Mouse (Mus musculus) limb, embryonic 11.5 days (tissue): ENCODE results near the gene Inhbc. TPM values are rescaled to one million over a fixed set of nuclear protein-coding genes. Genes with fewer than 3 reads are reported as not detected.

Experiments used
- ATAC-seq: fragments of 200-750 bp; cut with Nextera tagmentation; 2 replicates; pipeline ENCODE4 v1.8.0; 2017; ENCODE audit warnings: low read depth; ENCODE audit not compliant: insufficient number of reproducible peaks, low FRiP score, low TSS enrichment
- DNase-seq: peaks from one replicate; pipeline ENCODE4 v3.0.0-alpha.2; 2015; ENCODE audit warnings: low spot score
- H3K27ac ChIP-seq: fragments of 300-500 bp; sonication (generic); replicated peaks from 2 replicates; pipeline ENCODE4 v1.5.1; 2014; ENCODE audit warnings: low read depth, mild to moderate bottlenecking, low read length
- H3K27me3 ChIP-seq: fragments of 300-500 bp; sonication (generic); 2 replicates; pipeline ENCODE4 v1.6.1; 2014; ENCODE audit warnings: mild to moderate bottlenecking, low read length, mixed read lengths; ENCODE audit not compliant: control insufficient read depth, insufficient read depth
- H3K36me3 ChIP-seq: fragments of 300-500 bp; sonication (generic); 2 replicates; pipeline ENCODE4 v1.6.1; 2014; ENCODE audit warnings: mild to moderate bottlenecking, low read length, moderate library complexity, mixed read lengths; ENCODE audit not compliant: control insufficient read depth, insufficient read depth
- H3K4me1 ChIP-seq: fragments of 300-500 bp; sonication (generic); 2 replicates; pipeline ENCODE4 v1.6.1; 2014; ENCODE audit warnings: low read length, mixed read lengths; ENCODE audit not compliant: control insufficient read depth, insufficient read depth
- H3K4me2 ChIP-seq: fragments of 300-500 bp; sonication (generic); 2 replicates; pipeline ENCODE4 v1.6.1; 2014; ENCODE audit warnings: low read depth, mild to moderate bottlenecking, moderate library complexity; ENCODE audit not compliant: severe bottlenecking
- H3K4me3 ChIP-seq: fragments of 300-500 bp; sonication (generic); 2 replicates; pipeline ENCODE4 v1.5.1; 2014; ENCODE audit warnings: low read depth, low read length
- H3K9ac ChIP-seq: fragments of 300-500 bp; sonication (generic); 2 replicates; pipeline ENCODE4 v1.6.1; 2014; ENCODE audit warnings: mild to moderate bottlenecking, low read length
- H3K9me3 ChIP-seq: fragments of 300-500 bp; sonication (generic); 2 replicates; pipeline ENCODE4 v1.6.1; 2016; ENCODE audit warnings: low read length; ENCODE audit not compliant: control insufficient read depth
- WGBS: fragments of 180-500 bp; shearing (Covaris S2); extraction: QIAGEN DNeasy Blood & Tissue Kit; methylation state at CpG from one replicate; pipeline ENCODE4 v1.1.7; 2014; 5-methylcytosine and 5-hydroxymethylcytosine counted together
- polyA plus RNA-seq: library from polyadenylated mRNA; unstranded; fragments of >200 nt; fragmentation: Nextera tagmentation; extraction: Ambion mirVana; gene quantifications from 2 replicates; pipeline ENCODE4 v1.2.1, GENCODE M21; 2014

The Inhbc gene
- polyA plus RNA-seq, 1 experiment from 2014 or later, result 0.15 TPM

GRCm38 (mm10) chr10:127330212-127330611 lies 40.0 kb downstream of the Inhbc start:
- no peak overlapping the region for H3K4me2 ChIP-seq
- peaks cover 13% of the 10 kb centered on the region; the same call in 1 of the 2 replicates for H3K4me1 ChIP-seq
- no peak overlapping the region for H3K4me3 ChIP-seq
- no peak for ATAC-seq
- 82% methylated on average over 7 of the region's 7 CpGs for WGBS
- H3K9ac ChIP-seq, result no peak overlapping the region
- DNase-seq, result no peak
- H3K27ac ChIP-seq, result no peak overlapping the region
- peaks cover 11% of the 10 kb centered on the region for H3K27me3 ChIP-seq
- peaks cover 3% of the 10 kb centered on the region; the same call in 1 of the 2 replicates for H3K36me3 ChIP-seq
- H3K9me3 ChIP-seq, result no peaks in the 10 kb centered on the region

- WGBS, result 54% methylated on average over 18 of the region's 18 CpGs
- Histone ChIP-seq H3K4me2 (no peak overlapping the region), H3K4me3 (no peak overlapping the region), H3K36me3 (peaks cover 3% of the 10 kb centered on the region; the same call in 1 of the 2 replicates), H3K27ac (no peak overlapping the region), H3K9ac (no peak overlapping the region), H3K4me1 (peaks cover 13% of the 10 kb centered on the region; the same call in 1 of the 2 replicates), H3K9me3 (no peaks in the 10 kb centered on the region), H3K27me3 (peaks cover 11% of the 10 kb centered on the region)
- DNase-seq, result no peak
- no peak for ATAC-seq
Measured at GRCm38 (mm10) chr10:127327461-127328145, 42.6 kb downstream of the Inhbc start.

GRCm38 (mm10) chr10:127326828-127327227 lies 43.4 kb downstream of the Inhbc start:
- Histone ChIP-seq H3K27ac (no peak overlapping the region), H3K4me3 (peak overlapping the region; percentile 55), H3K4me1 (peaks cover 13% of the 10 kb centered on the region; the same call in 1 of the 2 replicates), H3K27me3 (peaks cover 11% of the 10 kb centered on the region), H3K36me3 (no peaks in the 10 kb centered on the region; the same call in 1 of the 2 replicates), H3K9ac (peak overlapping the region; percentile 61; the same call in 1 of the 2 replicates), H3K4me2 (peak overlapping the region; percentile 94), H3K9me3 (no peaks in the 10 kb centered on the region)
- ATAC-seq (no peak), DNase-seq (no peak)
- WGBS, result 5% methylated on average over 29 of the region's 29 CpGs

- H3K9me3 ChIP-seq, result no peaks in the 10 kb centered on the region
- 0 out of 2 replicates have a peak, but pooled peaks have one; percentile 36 for ATAC-seq
- peaks cover 11% of the 10 kb centered on the region for H3K27me3 ChIP-seq
- peak overlapping the region; percentile 61 for H3K9ac ChIP-seq
- peak overlapping the region; percentile 94 for H3K4me2 ChIP-seq
- H3K4me3 ChIP-seq, result peak overlapping the region; percentile 55
- peak; percentile 72 for DNase-seq
- under 1% methylated on average over 54 of the region's 54 CpGs for WGBS
- peaks cover 13% of the 10 kb centered on the region; the same call in 1 of the 2 replicates for H3K4me1 ChIP-seq
- no peak overlapping the region for H3K27ac ChIP-seq
- no peaks in the 10 kb centered on the region; the same call in 1 of the 2 replicates for H3K36me3 ChIP-seq
Measured at GRCm38 (mm10) chr10:127326017-127326801, 44.0 kb downstream of the Inhbc start.

- Histone ChIP-seq H3K27me3 (peaks cover 11% of the 10 kb centered on the region), H3K4me3 (peak overlapping the region; percentile 55), H3K27ac (no peak overlapping the region), H3K4me1 (peaks cover 13% of the 10 kb centered on the region; the same call in 1 of the 2 replicates), H3K4me2 (peak overlapping the region; percentile 94), H3K9ac (peak overlapping the region; percentile 61; the same call in 1 of the 2 replicates), H3K36me3 (no peaks in the 10 kb centered on the region; the same call in 1 of the 2 replicates), H3K9me3 (no peaks in the 10 kb centered on the region)
- ATAC-seq, result 0 out of 2 replicates have a peak, but pooled peaks have one; percentile 8
- 21% methylated on average over 14 of the region's 14 CpGs for WGBS
- peak; percentile 39 for DNase-seq
Measured at GRCm38 (mm10) chr10:127325454-127326016, 44.7 kb downstream of the Inhbc start.

- Histone ChIP-seq H3K9me3 (no peaks in the 10 kb centered on the region), H3K4me3 (no peak overlapping the region), H3K36me3 (no peaks in the 10 kb centered on the region), H3K4me2 (no peak overlapping the region), H3K4me1 (peaks cover 13% of the 10 kb centered on the region; the same call in 1 of the 2 replicates), H3K27me3 (peaks cover 11% of the 10 kb centered on the region), H3K27ac (no peak overlapping the region), H3K9ac (no peak overlapping the region)
- DNase-seq, result peak; percentile 77
- 13% methylated on average over 7 of the region's 7 CpGs for WGBS
- ATAC-seq, result no peak
Measured at GRCm38 (mm10) chr10:127324495-127324894, 45.7 kb downstream of the Inhbc start.

- Histone ChIP-seq H3K27ac (no peak overlapping the region), H3K9me3 (no peaks in the 10 kb centered on the region), H3K4me1 (peaks cover 13% of the 10 kb centered on the region; the same call in 1 of the 2 replicates), H3K9ac (no peak overlapping the region), H3K27me3 (peaks cover 11% of the 10 kb centered on the region), H3K4me2 (no peak overlapping the region), H3K4me3 (no peak overlapping the region), H3K36me3 (no peaks in the 10 kb centered on the region)
- DNase-seq (no peak), ATAC-seq (no peak)
- WGBS, result 76% methylated on average over 17 of the region's 17 CpGs
Measured at GRCm38 (mm10) chr10:127323131-127323855, 46.9 kb downstream of the Inhbc start.
